In the genomic region with DNA sequence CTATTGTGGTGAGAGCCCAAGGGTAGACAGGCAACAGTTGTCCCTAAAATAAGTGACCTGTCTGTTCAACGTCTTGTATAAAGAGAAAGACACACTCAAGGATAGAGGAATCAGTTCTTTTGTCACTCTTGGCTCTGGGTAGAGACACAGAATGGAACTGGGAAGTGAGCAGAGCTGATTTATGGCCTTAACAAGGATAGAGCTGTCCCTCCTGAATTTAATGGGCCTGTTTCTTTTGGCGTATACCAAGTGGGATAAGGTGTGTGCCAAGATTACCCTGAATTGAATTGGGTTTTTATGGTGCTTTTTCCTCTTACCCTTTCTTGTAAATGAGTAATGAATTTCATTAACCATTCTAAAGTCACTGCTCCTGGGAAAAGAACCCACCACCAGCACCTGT, we compare ENCODE assay signal across 14 mouse cellular contexts.
"Had no signal": no experiment of that assay in that cellular context is flagged by ENCODE, and none has a peak within 500 bp of the region (broad histone marks: within the 10 kb centered on the region; RNA-seq: fewer than 3 reads in every experiment).

No protein-coding gene starts in this region.

- DNase-seq: lung, adult 18-20 months; lung, embryonic 14.5 days; lung, postnatal 10 days; lung, postnatal 4 days; midbrain, embryonic 14.5 days; right cerebral cortex, postnatal 14 days; thymus, adult 2 months; thymus, postnatal 25 days; thymus, postnatal 4 days had no signal

- H3K9me3 ChIP-seq: midbrain, embryonic 10.5 days; midbrain, embryonic 12.5 days; stomach, embryonic 15.5 days had no signal

- H3K27ac ChIP-seq: liver, embryonic 14.5 days; midbrain, embryonic 10.5 days; midbrain, embryonic 12.5 days; stomach, embryonic 15.5 days; stomach, postnatal 0 days had no signal

- H3K27me3 ChIP-seq: midbrain, embryonic 12.5 days; stomach, embryonic 15.5 days had no signal

- H3K4me3 ChIP-seq: midbrain, embryonic 10.5 days; midbrain, embryonic 12.5 days; stomach, embryonic 15.5 days had no signal

- H3K9ac ChIP-seq: liver, embryonic 14.5 days; lung, embryonic 14.5 days; midbrain, embryonic 12.5 days; stomach, embryonic 15.5 days had no signal

- H3K4me1 ChIP-seq: midbrain, embryonic 10.5 days; midbrain, embryonic 12.5 days; stomach, embryonic 15.5 days had no signal

- H3K36me3 ChIP-seq: midbrain, embryonic 10.5 days; midbrain, embryonic 12.5 days; stomach, embryonic 15.5 days had no signal

- H3K4me2 ChIP-seq: lung, embryonic 14.5 days; midbrain, embryonic 12.5 days; stomach, embryonic 15.5 days had no signal
